Mouse (Mus musculus): Measurements from ENCODE around the gene Reg4. TPM values are rescaled to one million over a fixed set of nuclear protein-coding genes. Genes with fewer than 3 reads are reported as not detected.
A peak's percentile ranks its signal among the peaks of the same experiment; 100 is the strongest.

Gene Reg4
- total and polyA plus RNA-seq, 2 experiments: 0.37 TPM; not detected in 1

DNA sequence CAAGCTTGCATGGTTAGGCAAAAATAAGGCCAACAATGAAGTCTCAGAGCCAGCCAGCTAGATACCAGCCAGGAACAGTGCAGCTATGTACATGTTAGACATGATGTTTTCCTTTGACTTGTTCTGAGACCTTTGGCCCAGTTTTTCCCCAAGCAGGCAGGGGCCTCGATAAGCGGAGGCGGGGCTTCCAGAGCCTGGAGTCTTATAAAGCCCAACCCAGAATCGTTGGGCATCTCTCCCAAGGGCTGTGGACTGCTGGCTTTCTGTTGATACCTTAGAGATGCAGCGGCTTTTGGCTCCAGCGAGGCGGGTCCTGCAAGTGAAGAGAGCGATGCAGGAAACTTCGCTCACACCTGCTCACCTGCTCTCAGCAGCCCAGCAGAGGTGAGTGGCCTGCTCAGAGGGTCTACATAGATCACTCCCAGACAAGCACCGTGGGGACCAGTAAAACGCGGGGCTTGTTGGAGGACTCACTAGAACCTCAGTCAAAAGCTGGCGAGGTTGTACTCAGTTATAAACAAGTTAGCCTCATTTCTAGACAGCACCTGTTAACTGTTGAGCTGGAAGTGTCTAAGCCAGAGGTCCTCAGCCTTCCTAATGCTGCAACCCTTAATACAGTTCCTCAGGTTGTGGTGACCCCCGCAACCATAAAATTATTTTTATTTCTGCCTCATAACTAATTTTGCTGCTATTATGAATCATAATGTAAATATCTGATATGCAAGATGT lies 58.4 kb downstream of the Reg4 start, which contains the start of gene Hmgcs2:
Gene Hmgcs2 (plus strand): TSS at position 232 of the 729 bp plus-strand sequence.
- no peaks in the 10 kb centered on the region for H3K27me3 ChIP-seq (ENCODE audit: control insufficient read depth, insufficient read depth, low read length)
- peak within 1 kb of the TSS; percentile 66 for H3K4me3 ChIP-seq (ENCODE audit: insufficient read depth, low read depth, low read length)
- H3K36me3 ChIP-seq (ENCODE audit: control insufficient read depth, insufficient read depth, low read length): peaks cover 31% of the 10 kb centered on the region
- peak within 1 kb of the TSS; percentile 82 for H3K9ac ChIP-seq (ENCODE audit: low read depth, low read length)
- DNase-seq (ENCODE audit: extremely low read depth, low read depth, low spot score): peak; percentile 97
- H3K79me2 ChIP-seq (ENCODE audit: control insufficient read depth, insufficient read depth, low read length): peaks cover 32% of the 10 kb centered on the region
- peaks cover 8% of the 10 kb centered on the region; the same call in 1 of the 2 replicates for H3K4me1 ChIP-seq (ENCODE audit: control insufficient read depth, insufficient read depth, low read length)
- TF ChIP-seq CTCF (IDR thresholded peaks at IDR 0.05; ENCODE audit: low read depth, low read length) (no peak), POLR2A (IDR thresholded peaks at IDR 0.05; ENCODE audit: extremely low read depth, insufficient read depth, low read length) (peak; percentile 98)
- H3K27ac ChIP-seq (replicated peaks; ENCODE audit: insufficient read depth, low read depth, low read length): peak within 1 kb of the TSS; percentile 82
- WGBS: 13% methylated on average over 14 of the region's 14 CpGs

DNA sequence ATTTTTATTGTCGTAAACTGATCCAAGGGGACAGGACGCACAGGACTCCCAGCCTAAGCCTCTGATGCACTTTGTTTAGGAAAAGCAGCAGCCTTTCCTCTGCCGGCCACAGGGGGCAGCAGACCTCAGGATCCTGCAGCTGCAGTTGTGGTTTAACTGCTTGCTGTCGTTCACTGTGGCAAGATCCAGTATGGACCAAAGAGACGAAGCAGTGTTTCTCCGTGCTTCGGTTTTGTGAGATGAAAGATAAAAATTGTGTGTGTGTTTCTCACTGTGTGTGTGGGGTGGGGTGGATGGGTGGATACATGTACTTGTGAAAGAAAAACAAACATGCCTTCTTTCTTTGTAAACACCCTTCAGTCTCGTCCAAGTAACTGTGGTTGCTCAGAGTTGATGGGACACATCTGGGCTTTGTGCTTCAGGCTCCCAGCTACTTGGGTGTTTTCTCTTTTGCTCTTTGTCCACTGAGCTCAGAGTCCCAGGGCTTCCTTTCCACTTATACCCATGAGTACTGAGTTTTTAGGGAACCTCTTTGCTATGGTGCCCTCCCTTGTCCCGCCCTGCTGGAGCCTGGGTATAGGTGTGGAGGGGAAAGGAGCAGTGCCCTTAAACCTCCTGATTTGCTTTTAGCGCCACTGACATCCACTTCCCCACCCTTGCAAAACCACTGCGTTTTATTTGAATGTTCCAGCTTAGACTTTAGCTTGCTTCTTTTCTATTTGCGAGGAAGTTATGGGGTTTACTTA lies 59.1 kb downstream of the Reg4 start:
- TF ChIP-seq CTCF (IDR thresholded peaks at IDR 0.05; ENCODE audit: low read depth, low read length) (peak; percentile 95), POLR2A (IDR thresholded peaks at IDR 0.05; ENCODE audit: extremely low read depth, insufficient read depth, low read length) (0 out of 2 replicates have a peak, but pooled peaks have one; percentile 38)
- Histone ChIP-seq H3K36me3 (ENCODE audit: control insufficient read depth, insufficient read depth, low read length) (peaks cover 37% of the 10 kb centered on the region), H3K4me3 (ENCODE audit: insufficient read depth, low read depth, low read length) (peak overlapping the region; percentile 66), H3K4me1 (ENCODE audit: control insufficient read depth, insufficient read depth, low read length) (peaks cover 11% of the 10 kb centered on the region), H3K27ac (replicated peaks; ENCODE audit: insufficient read depth, low read depth, low read length) (peak overlapping the region; percentile 82), H3K27me3 (ENCODE audit: control insufficient read depth, insufficient read depth, low read length) (no peaks in the 10 kb centered on the region), H3K79me2 (ENCODE audit: control insufficient read depth, insufficient read depth, low read length) (peaks cover 37% of the 10 kb centered on the region), H3K9ac (ENCODE audit: low read depth, low read length) (peak overlapping the region; percentile 82)
- 9% methylated on average over 12 of the region's 12 CpGs for WGBS
- peak; percentile 63 for DNase-seq (ENCODE audit: extremely low read depth, low read depth, low spot score)

DNA sequence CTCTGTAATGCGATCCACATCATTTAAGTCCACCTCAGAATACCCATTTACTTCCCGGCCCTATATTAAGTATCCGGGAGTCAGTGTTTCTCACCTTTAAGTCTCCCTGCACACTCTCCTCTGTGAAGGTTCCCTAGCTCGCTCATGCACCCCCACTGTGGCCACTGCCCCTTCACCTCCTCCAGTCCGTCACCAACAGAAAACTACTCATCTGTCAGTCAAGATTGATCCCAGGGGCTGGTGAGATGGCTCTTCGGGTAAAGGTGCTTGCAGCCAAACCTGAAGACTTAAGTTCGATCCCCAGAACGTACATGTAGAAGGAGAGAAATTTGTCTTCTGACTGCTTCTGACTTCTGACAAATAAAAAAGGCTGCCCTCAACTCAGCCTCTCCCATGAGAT lies 60.5 kb downstream of the Reg4 start:
- H3K36me3 ChIP-seq (ENCODE audit: control insufficient read depth, insufficient read depth, low read length): peaks cover 41% of the 10 kb centered on the region
- peaks cover 11% of the 10 kb centered on the region for H3K4me1 ChIP-seq (ENCODE audit: control insufficient read depth, insufficient read depth, low read length)
- peaks cover 37% of the 10 kb centered on the region for H3K79me2 ChIP-seq (ENCODE audit: control insufficient read depth, insufficient read depth, low read length)
- H3K27ac ChIP-seq (replicated peaks; ENCODE audit: insufficient read depth, low read depth, low read length): peak overlapping the region; percentile 82
- H3K9ac ChIP-seq (ENCODE audit: low read depth, low read length): peak overlapping the region; percentile 82
- DNase-seq (ENCODE audit: extremely low read depth, low read depth, low spot score): peak; percentile 61
- peak; percentile 52; the same call in 1 of the 2 replicates for TF ChIP-seq POLR2A (IDR thresholded peaks at IDR 0.05; ENCODE audit: extremely low read depth, insufficient read depth, low read length)
- no peak for TF ChIP-seq CTCF (IDR thresholded peaks at IDR 0.05; ENCODE audit: low read depth, low read length)
- peak overlapping the region; percentile 66 for H3K4me3 ChIP-seq (ENCODE audit: insufficient read depth, low read depth, low read length)
- WGBS: 27% methylated on average over 8 of the region's 8 CpGs
- no peaks in the 10 kb centered on the region for H3K27me3 ChIP-seq (ENCODE audit: control insufficient read depth, insufficient read depth, low read length)

DNA sequence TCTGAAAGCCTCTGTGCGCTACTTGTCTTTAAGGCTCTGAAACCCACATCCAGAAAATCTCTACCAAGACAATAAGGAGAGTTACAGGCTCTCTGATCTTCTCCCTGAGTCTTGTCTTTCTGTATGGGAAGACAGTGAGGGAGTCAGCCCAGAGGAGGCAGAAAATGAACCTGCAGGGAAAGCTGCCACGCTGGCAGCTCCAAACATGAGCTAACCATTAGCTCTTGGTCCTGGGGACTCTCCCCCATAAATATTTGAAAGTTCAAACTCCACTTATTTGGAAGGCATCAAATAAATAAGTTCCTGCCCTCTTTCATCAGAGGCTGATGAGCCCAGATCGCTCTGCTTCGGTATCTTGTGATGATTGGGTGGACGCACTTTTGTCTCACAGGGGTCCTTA lies 61.2 kb downstream of the Reg4 start:
- Histone ChIP-seq H3K9ac (ENCODE audit: low read depth, low read length) (peak overlapping the region; percentile 82), H3K36me3 (ENCODE audit: control insufficient read depth, insufficient read depth, low read length) (peaks cover 48% of the 10 kb centered on the region), H3K4me1 (ENCODE audit: control insufficient read depth, insufficient read depth, low read length) (peaks cover 11% of the 10 kb centered on the region), H3K27ac (replicated peaks; ENCODE audit: insufficient read depth, low read depth, low read length) (peak overlapping the region; percentile 82), H3K79me2 (ENCODE audit: control insufficient read depth, insufficient read depth, low read length) (peaks cover 38% of the 10 kb centered on the region), H3K4me3 (ENCODE audit: insufficient read depth, low read depth, low read length) (peak overlapping the region; percentile 66), H3K27me3 (ENCODE audit: control insufficient read depth, insufficient read depth, low read length) (no peaks in the 10 kb centered on the region)
- DNase-seq (ENCODE audit: extremely low read depth, low read depth, low spot score): peak; percentile 86
- 21% methylated on average over 5 of the region's 5 CpGs for WGBS
- no peak for TF ChIP-seq CTCF (IDR thresholded peaks at IDR 0.05; ENCODE audit: low read depth, low read length)
- no peak for TF ChIP-seq POLR2A (IDR thresholded peaks at IDR 0.05; ENCODE audit: extremely low read depth, insufficient read depth, low read length)

Other genes starting within 250 kb of the Reg4 start
- gene Notch2, start 208.6 kb upstream of the Reg4 start, total RNA-seq (2014; rRNA removed): 16.0 and 27.0 TPM in 2 replicates
- gene Notch2, start 208.6 kb upstream of the Reg4 start, polyA plus RNA-seq (2012; rRNA removed): 12.1 and 12.5 TPM in 2 replicates
- not detected in 2 replicates for gene Adam30, start 61.5 kb upstream of the Reg4 start, total RNA-seq (2014; rRNA removed)
- gene Adam30, start 61.5 kb upstream of the Reg4 start, polyA plus RNA-seq (2012; rRNA removed): not detected in 2 replicates
- 687 and 765 TPM in 2 replicates for gene Hmgcs2, start 58.3 kb downstream of the Reg4 start, total RNA-seq (2014; rRNA removed)
- 1,077 and 1,098 TPM in 2 replicates for gene Hmgcs2, start 58.3 kb downstream of the Reg4 start, polyA plus RNA-seq (2012; rRNA removed)
- 0.92 and 3.2 TPM in 2 replicates for gene Phgdh, start 117.8 kb downstream of the Reg4 start, total RNA-seq (2014; rRNA removed)
- gene Phgdh, start 117.8 kb downstream of the Reg4 start, polyA plus RNA-seq (2012; rRNA removed): 0.39 and 0.48 TPM in 2 replicates
- gene Zfp697, start 160.3 kb downstream of the Reg4 start, total RNA-seq (2014; rRNA removed): 1.0 and 1.2 TPM in 2 replicates
- gene Zfp697, start 160.3 kb downstream of the Reg4 start, polyA plus RNA-seq (2012; rRNA removed): 0.73 and 1.3 TPM in 2 replicates
- gene Gm4450, start 235.0 kb downstream of the Reg4 start, total RNA-seq (2014; rRNA removed): not detected in 2 replicates
- not detected in 2 replicates for gene Gm4450, start 235.0 kb downstream of the Reg4 start, polyA plus RNA-seq (2012; rRNA removed)